Comparison of ENCODE assay signal across 22 mouse cellular contexts in genomic region chr17:79303744-79304497, GRCm38 (mm10). TPM values are rescaled to one million over a fixed set of nuclear protein-coding genes. Genes with fewer than 3 reads are reported as not detected.
DNase-seq lines count a peak whose midpoint lies in the region; ATAC-seq and TF ChIP-seq lines count a peak whose summit lies in the region.
"Had no signal": no experiment of that assay in that cellular context is flagged by ENCODE, and none has a peak within 500 bp of the region (broad histone marks: within the 10 kb centered on the region; RNA-seq: fewer than 3 reads in every experiment).

No protein-coding gene starts in this region.

- no peaks in the 10 kb centered on the region for H3K36me3 ChIP-seq in stomach, embryonic 14.5 days (ENCODE audit: control insufficient read depth, insufficient read depth, low read length)
- H3K36me3 ChIP-seq in stomach, postnatal 0 days (ENCODE audit: control insufficient read depth, insufficient read depth, low read length), result no peaks in the 10 kb centered on the region
- H3K36me3 ChIP-seq: embryonic facial prominence, embryonic 10.5 days; G1E; heart, embryonic 12.5 days; hindbrain, embryonic 10.5 days had no signal

- no peaks in the 10 kb centered on the region for H3K4me1 ChIP-seq in stomach, embryonic 14.5 days (ENCODE audit: control insufficient read depth, insufficient read depth, low read length)
- no peaks in the 10 kb centered on the region for H3K4me1 ChIP-seq in stomach, postnatal 0 days (replicated peaks; ENCODE audit: control insufficient read depth, insufficient read depth)
- H3K4me1 ChIP-seq: embryonic facial prominence, embryonic 10.5 days; forebrain, embryonic 13.5 days; hindbrain, embryonic 10.5 days had no signal

- no peak overlapping the region for H3K4me3 ChIP-seq in stomach, embryonic 14.5 days (ENCODE audit: low read depth, low read length)
- no peak overlapping the region for H3K4me3 ChIP-seq in stomach, postnatal 0 days (ENCODE audit: low read depth, low read length)
- H3K4me3 ChIP-seq: embryonic facial prominence, embryonic 10.5 days; forebrain, embryonic 13.5 days; gastrocnemius, adult 2 months; heart, embryonic 12.5 days; hindbrain, embryonic 10.5 days had no signal

- WGBS in stomach, embryonic 14.5 days, result 74% methylated on average over 17 of the region's 17 CpGs
- 71% methylated on average over 17 of the region's 17 CpGs for WGBS in stomach, postnatal 0 days

- 0 out of 2 replicates have a peak, but pooled peaks have one; percentile 18 for ATAC-seq in stomach, embryonic 14.5 days (ENCODE audit: insufficient number of reproducible peaks, insufficient read depth, low FRiP score, low read depth)
- no peak for ATAC-seq in stomach, postnatal 0 days (ENCODE audit: low FRiP score, low TSS enrichment)
- ATAC-seq in granulocyte monocyte progenitor cell, adult 5-6 weeks (replicated peaks; ENCODE audit: poor library complexity, severe bottlenecking), result peak; percentile 80
- peak; percentile 49; the same call in 1 of the 2 replicates for ATAC-seq in monocyte, adult 5-6 weeks (replicated peaks; ENCODE audit: insufficient number of reproducible peaks, low FRiP score, low TSS enrichment, poor library complexity, severe bottlenecking)
- ATAC-seq: CD4-positive, CD25-positive, alpha-beta regulatory T cell, adult 4 months; forebrain, embryonic 13.5 days; forebrain, postnatal 0 days had no signal

- no peak overlapping the region for H3K4me2 ChIP-seq in stomach, embryonic 14.5 days (replicated peaks; ENCODE audit: low read depth, low read length)
- H3K4me2 ChIP-seq in stomach, postnatal 0 days (replicated peaks; ENCODE audit: low read depth), result no peak overlapping the region
- H3K4me2 ChIP-seq: forebrain, embryonic 13.5 days; heart, embryonic 12.5 days; hindbrain, embryonic 14.5 days had no signal

- intact Hi-C loops in left cerebral cortex, postnatal 10 days (cut with DNase I), result no loop called here

- H3K9ac ChIP-seq in stomach, embryonic 14.5 days (replicated peaks; ENCODE audit: low read depth, low read length), result no peak overlapping the region
- H3K9ac ChIP-seq in stomach, postnatal 0 days (ENCODE audit: low read length), result no peak overlapping the region
- H3K9ac ChIP-seq: forebrain, embryonic 13.5 days; forebrain, postnatal 0 days; heart, embryonic 12.5 days; hindbrain, embryonic 14.5 days had no signal

- H3K9me3 ChIP-seq in stomach, embryonic 14.5 days (ENCODE audit: control insufficient read depth, low read depth, low read length), result no peaks in the 10 kb centered on the region
- H3K9me3 ChIP-seq in stomach, postnatal 0 days (ENCODE audit: control insufficient read depth, low read length), result no peaks in the 10 kb centered on the region
- H3K9me3 ChIP-seq: embryonic facial prominence, embryonic 10.5 days; forebrain, embryonic 13.5 days; hindbrain, embryonic 10.5 days had no signal

- no peak for TF ChIP-seq EP300 in stomach, postnatal 0 days (optimal IDR thresholded peaks at IDR 0.05)

- no peak for TF ChIP-seq CTCF in stomach, postnatal 0 days (IDR thresholded peaks at IDR 0.05; ENCODE audit: low read depth)

- no peak overlapping the region for H3K27ac ChIP-seq in stomach, embryonic 14.5 days (ENCODE audit: low read length)
- no peak overlapping the region for H3K27ac ChIP-seq in stomach, postnatal 0 days (replicated peaks)
- H3K27ac ChIP-seq: embryonic facial prominence, embryonic 10.5 days; forebrain, embryonic 13.5 days; gastrocnemius, adult 2 months; hindbrain, embryonic 10.5 days; hindbrain, embryonic 14.5 days had no signal

- no peak for DNase-seq in stomach, postnatal 0 days (ENCODE audit: low spot score)
- no peak for DNase-seq in left cerebral cortex, postnatal 10 days (ENCODE audit: extremely low spot score in 1 of 2, low spot score in 2 of 2)
- no peak for DNase-seq in adrenal gland, postnatal 25 days
- DNase-seq in urinary bladder, postnatal 36 days (ENCODE audit: low spot score in 2 of 2), result no peak
- DNase-seq: adrenal gland, adult 8-10 months; B cell, adult 2 months; cerebellum, adult 11-12 months; cerebellum, adult 9-10 months; cerebellum, postnatal 36 days; forebrain, postnatal 0 days; gastrocnemius, adult 2 months; gastrocnemius, postnatal 25 days had no signal

- H3K27me3 ChIP-seq in stomach, embryonic 14.5 days (ENCODE audit: control insufficient read depth, insufficient read depth, low read length), result no peaks in the 10 kb centered on the region
- H3K27me3 ChIP-seq in stomach, postnatal 0 days (ENCODE audit: control insufficient read depth, insufficient read depth, low read length), result no peaks in the 10 kb centered on the region
- H3K27me3 ChIP-seq: forebrain, embryonic 13.5 days; heart, embryonic 12.5 days had no signal

RNA-seq across cellular contexts. Expression of gene Cdc42ep3, which starts 51.0 kb away (rescaled TPM):
- 75.5 and 85.0 TPM in 2 replicates for polyA plus RNA-seq in stomach, embryonic 14.5 days (2014; fragmentation: Nextera tagmentation; extraction: Ambion mirVana)
- polyA plus RNA-seq in stomach, postnatal 0 days (2015; fragmentation: Nextera tagmentation; extraction: Ambion mirVana), result 56.9 and 62.6 TPM in 2 replicates
- total RNA-seq in granulocyte monocyte progenitor cell, adult 5-6 weeks (2014; fragmentation: Nextera tagmentation), result 38.1 and 45.1 TPM in 2 replicates
- 80.7 and 88.2 TPM in 2 replicates for total RNA-seq in granulocyte monocyte progenitor cell, adult 5-6 weeks (2017)
- 92.2 to 123 TPM (median 110 TPM) in 3 replicates for total RNA-seq in monocyte, adult 5-6 weeks (2017)
- total RNA-seq in left cerebral cortex, postnatal 10 days (2021), result 10 to 100 TPM; 29.7 to 33.6 TPM
- 7.4 and 7.9 TPM in 2 replicates for total RNA-seq in adrenal gland, postnatal 25 days (2021)
- polyA plus RNA-seq: G1E had no signal
